Mouse (Mus musculus): ENCODE measurements around the gene Slk.

DNA sequence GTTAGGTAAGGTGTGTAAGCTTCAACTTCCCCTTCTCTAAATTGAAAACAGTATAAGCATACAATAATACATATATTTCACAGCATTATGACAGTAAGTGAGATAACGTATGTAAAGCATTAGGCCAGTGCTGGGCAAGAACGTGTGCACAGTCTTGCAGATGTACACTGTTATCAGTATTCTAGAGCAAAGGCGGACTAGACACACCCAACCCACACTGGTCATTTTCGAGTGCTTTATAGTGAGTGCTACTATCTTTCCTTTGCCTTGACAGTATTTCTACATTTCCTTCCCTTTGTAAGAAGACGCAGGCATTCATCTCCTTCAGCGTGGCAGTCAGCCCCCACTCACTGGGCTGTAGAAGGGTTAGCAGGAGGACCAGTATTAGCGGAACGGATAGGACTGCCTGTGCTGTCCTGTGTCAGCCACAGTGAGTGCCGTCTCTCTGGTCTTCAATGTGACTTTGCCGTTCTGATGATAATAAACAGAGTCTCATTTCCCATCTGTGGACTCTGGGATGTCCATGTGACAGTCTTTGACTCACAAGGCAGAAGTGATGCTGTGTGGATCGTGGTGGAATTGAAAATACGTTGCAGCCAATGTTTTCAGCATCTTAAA lies 18.8 kb upstream of the Slk start:
- TF ChIP-seq CTCF (IDR thresholded peaks at IDR 0.05) (no peak), EP300 (IDR thresholded peaks at IDR 0.05) (no peak)

Measured in lung, postnatal 0 days (tissue).